Comparison of ENCODE assay signal across 12 mouse cellular contexts in the genomic region with DNA sequence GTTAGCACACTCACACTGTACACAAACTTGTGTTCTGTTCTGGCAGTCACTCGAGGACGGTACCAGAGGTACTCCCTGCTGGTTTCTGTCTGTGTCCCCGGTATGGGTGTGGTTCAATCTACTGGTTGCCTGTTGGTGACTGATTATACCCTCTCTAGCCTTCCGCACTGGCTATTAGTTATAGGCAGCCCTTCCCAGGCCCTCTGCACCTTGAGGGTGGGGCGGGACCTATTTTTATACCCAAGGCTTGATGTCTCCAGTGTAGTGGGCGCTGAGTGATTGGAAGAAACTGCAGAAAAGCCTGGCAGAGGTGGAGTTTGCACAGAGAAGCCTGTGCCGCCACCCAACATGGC. TPM values are rescaled to one million over a fixed set of nuclear protein-coding genes. Genes with fewer than 3 reads are reported as not detected.
DNase-seq lines count a peak whose midpoint lies in the region; ATAC-seq and TF ChIP-seq lines count a peak whose summit lies in the region.
"Had no signal": no experiment of that assay in that cellular context is flagged by ENCODE, and none has a peak within 500 bp of the region (broad histone marks: within the 10 kb centered on the region; RNA-seq: fewer than 3 reads in every experiment).

No protein-coding gene starts in this region.

- H3K9ac ChIP-seq in heart, adult 2 months (ENCODE audit: low read depth, low read length), result no peak overlapping the region
- H3K9ac ChIP-seq in heart, postnatal 0 days (replicated peaks; ENCODE audit: low read depth, low read length), result no peak overlapping the region

- H3K4me2 ChIP-seq in heart, postnatal 0 days (ENCODE audit: low read depth, low read length), result no peak overlapping the region

- TF ChIP-seq EP300 in heart, adult 2 months (IDR thresholded peaks at IDR 0.05; ENCODE audit: insufficient read depth, low read depth, low read length), result no peak
- TF ChIP-seq EP300 in heart, postnatal 0 days (IDR thresholded peaks at IDR 0.05; ENCODE audit: low read depth), result 0 out of 2 replicates have a peak, but pooled peaks have one; percentile 4

- TF ChIP-seq CTCF in heart, adult 2 months (IDR thresholded peaks at IDR 0.05), result no peak
- no peak for TF ChIP-seq CTCF in heart, postnatal 0 days (IDR thresholded peaks at IDR 0.05; ENCODE audit: low read depth)

- no peak for DNase-seq in heart, adult 2 months
- DNase-seq in heart, adult 8-10 months (ENCODE audit: low spot score), result no peak
- peak; percentile 62 for DNase-seq in MEL-GATA-1-ER (ENCODE audit: extremely low read depth, low read depth)
- DNase-seq in heart, postnatal 0 days (ENCODE audit: low spot score), result no peak
- DNase-seq in right cerebral cortex, postnatal 25 days, result no peak
- DNase-seq in embryo, embryonic 9.5 days (ENCODE audit: extremely low spot score), result no peak
- no peak for DNase-seq in left cerebral cortex, adult 9 months (ENCODE audit: low spot score in 2 of 2)
- DNase-seq: gastrocnemius, postnatal 10 days; kidney, postnatal 10 days had no signal

- intact Hi-C loops in heart, adult 2 months (cut with DNase I), result no loop called here

- H3K4me1 ChIP-seq in heart, adult 2 months (ENCODE audit: control insufficient read depth, insufficient read depth, low read length), result peaks cover 24% of the 10 kb centered on the region
- peaks cover 56% of the 10 kb centered on the region for H3K4me1 ChIP-seq in heart, postnatal 0 days (ENCODE audit: control insufficient read depth, insufficient read depth)

- TF ChIP-seq POLR2A in heart, adult 2 months (IDR thresholded peaks at IDR 0.05; ENCODE audit: insufficient read depth, low read depth, low read length), result no peak

- H3K4me3 ChIP-seq in heart, adult 2 months, result no peak overlapping the region
- H3K4me3 ChIP-seq in heart, postnatal 0 days (ENCODE audit: low read depth, low read length), result no peak overlapping the region

- 52% methylated on average over 7 of the region's 7 CpGs for WGBS in heart, adult 2 months
- WGBS in heart, postnatal 0 days, result 44% methylated on average over 7 of the region's 7 CpGs

- no peaks in the 10 kb centered on the region for H3K36me3 ChIP-seq in heart, adult 2 months (ENCODE audit: control insufficient read depth, insufficient read depth, low read length)
- peaks cover 25% of the 10 kb centered on the region for H3K36me3 ChIP-seq in heart, postnatal 0 days (replicated peaks; ENCODE audit: control insufficient read depth, insufficient read depth, low read length)

- H3K9me3 ChIP-seq in heart, postnatal 0 days (replicated peaks; ENCODE audit: control insufficient read depth, low read length), result no peaks in the 10 kb centered on the region

- H3K27ac ChIP-seq in heart, adult 2 months, result peak overlapping the region; percentile 73
- peak overlapping the region; percentile 88 for H3K27ac ChIP-seq in heart, postnatal 0 days (ENCODE audit: low read depth)

- no peak for ATAC-seq in heart, postnatal 0 days (ENCODE audit: insufficient read depth, low read depth)
- ATAC-seq in megakaryocyte progenitor cell, adult 5-6 weeks (replicated peaks; ENCODE audit: poor library complexity), result peak; percentile 83
- ATAC-seq: hindbrain, embryonic 16.5 days; lung, postnatal 0 days had no signal

- H3K27me3 ChIP-seq in heart, adult 2 months (ENCODE audit: control insufficient read depth, insufficient read depth, low read length), result no peaks in the 10 kb centered on the region
- H3K27me3 ChIP-seq in heart, postnatal 0 days (ENCODE audit: control insufficient read depth, insufficient read depth, low read length), result no peaks in the 10 kb centered on the region

- H3K79me2 ChIP-seq in heart, adult 2 months (replicated peaks; ENCODE audit: control insufficient read depth, insufficient read depth, low read length), result no peaks in the 10 kb centered on the region

RNA-seq across cellular contexts. Expression of a gene that starts 47.8 kb away (rescaled TPM):
- 10 to 100 TPM; 27.6 to 31.5 TPM for total RNA-seq in heart, adult 2 months (2021)
- 25.3 and 39.8 TPM in 2 replicates for polyA plus RNA-seq in heart, adult 2 months (2012; rRNA removed)
- 10 to 100 TPM; 26.1 to 31.8 (median 27.3) TPM for total RNA-seq in heart, adult 8-10 months (2022)
- 31.8 and 35.0 TPM in 2 replicates for total RNA-seq in heart, postnatal 0 days (2014; rRNA removed; ENCODE audit: low replicate concordance)
- polyA plus RNA-seq in heart, postnatal 0 days (2015; fragmentation: Nextera tagmentation; extraction: Ambion mirVana), result 15.4 and 16.2 TPM in 2 replicates
- 7.1 and 7.4 TPM in 2 replicates for total RNA-seq in megakaryocyte progenitor cell, adult 5-6 weeks (2015)
- 19.7 and 20.5 TPM in 2 replicates for total RNA-seq in megakaryocyte progenitor cell, adult 5-6 weeks (2017)
